Comparison of ENCODE assay signal across 19 mouse cellular contexts in the genomic region with DNA sequence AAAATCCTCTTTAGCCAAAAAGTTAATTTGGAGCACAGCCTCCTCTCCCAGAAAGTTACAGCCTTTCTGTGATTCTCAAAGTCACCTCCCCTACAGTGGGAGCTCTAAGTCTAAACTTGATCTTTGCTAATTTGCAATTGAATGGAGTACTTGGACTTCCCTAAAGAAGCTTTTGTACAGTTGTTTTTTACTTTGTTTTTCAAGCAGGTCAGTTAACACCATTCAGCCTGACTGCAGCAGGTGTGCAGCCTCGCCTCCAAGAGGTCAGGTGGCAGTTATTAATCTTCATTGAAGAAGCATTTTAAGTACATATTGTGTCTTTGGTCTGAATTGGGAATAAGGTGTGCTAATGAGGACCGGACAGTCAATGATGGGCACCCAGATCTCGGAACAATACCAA. TPM values are rescaled to one million over a fixed set of nuclear protein-coding genes. Genes with fewer than 3 reads are reported as not detected.
DNase-seq lines count a peak whose midpoint lies in the region; TF ChIP-seq lines count a peak whose summit lies in the region.
"Not testable (repeated sequence)": the region's sequence is repeated elsewhere in the genome, so short reads cannot be mapped to it uniquely, and the experiment has no call there.
"Had no signal": no experiment of that assay in that cellular context is flagged by ENCODE, and none has a peak within 500 bp of the region (broad histone marks: within the 10 kb centered on the region; RNA-seq: fewer than 3 reads in every experiment).

No protein-coding gene starts in this region.

- not testable (repeated sequence) for H3K36me3 ChIP-seq in ES-Bruce4 (ENCODE audit: control insufficient read depth, insufficient read depth, low read length, poor library complexity, severe bottlenecking); ES-E14 (ENCODE audit: control insufficient read depth, insufficient read depth, low read length, poor library complexity, severe bottlenecking)

- not testable (repeated sequence) for H3K27me3 ChIP-seq in ES-Bruce4 (ENCODE audit: control insufficient read depth, insufficient read depth, low read length, poor library complexity, severe bottlenecking)

- in situ Hi-C loops in ES-E14 (cut with MboI; ENCODE audit: low sequenced_read_pairs in 2 of 2, unreplicated experiment in 2 of 2) = not testable (repeated sequence)

- not testable (repeated sequence) for H3K4me1 ChIP-seq in ES-Bruce4 (ENCODE audit: control insufficient read depth, insufficient read depth, low read length); ES-E14 (ENCODE audit: control insufficient read depth in 2 of 2, insufficient read depth in 2 of 2, low read length in 2 of 2, poor library complexity in 1 of 2)

- H3K9me3 ChIP-seq in ES-Bruce4 (replicated peaks; ENCODE audit: control insufficient read depth, insufficient read depth, low read length, poor library complexity, severe bottlenecking) = peaks cover 24% of the 10 kb centered on the region
- not testable (repeated sequence) for H3K9me3 ChIP-seq in ES-E14 (ENCODE audit: control insufficient read depth, insufficient read depth, low read depth, low read length)

- H3K27ac ChIP-seq in ES-Bruce4 (ENCODE audit: insufficient read depth, low read length) (peak overlapping the region; percentile 99), ES-E14 (ENCODE audit: insufficient read depth, low read depth, low read length, poor library complexity, severe bottlenecking) (peak overlapping the region; percentile 80)

- DNase-seq in ES-CJ7 (ENCODE audit: low read depth, low spot score) (peak; percentile 80), R1 (ENCODE audit: low read depth, low spot score) (peak; percentile 94), ZHBTc4 (ENCODE audit: low read depth, low spot score) (peak; percentile 83)
- DNase-seq in ES-E14 (ENCODE audit: low read depth, low spot score) = not testable (repeated sequence)

- not testable (repeated sequence) for H3K9ac ChIP-seq in ES-Bruce4 (ENCODE audit: low read depth, poor library complexity, severe bottlenecking); ES-E14 (ENCODE audit: insufficient read depth, low read depth, low read length, poor library complexity, severe bottlenecking)

- not testable (repeated sequence) for TF ChIP-seq CTCF in ES-Bruce4 (IDR thresholded peaks at IDR 0.05; ENCODE audit: low read depth, low read length)

- TF ChIP-seq EP300 in ES-Bruce4 (IDR thresholded peaks at IDR 0.05; ENCODE audit: insufficient read depth, low read depth, low read length) = peak; percentile 90

- TF ChIP-seq POLR2A in ES-Bruce4 (IDR thresholded peaks at IDR 0.05; ENCODE audit: insufficient read depth, low read length) = not testable (repeated sequence)

- H3K4me3 ChIP-seq in ES-Bruce4 (ENCODE audit: low read depth, low read length); ES-E14 (ENCODE audit: insufficient read depth in 1 of 2, low read depth in 1 of 2, low read length in 2 of 2, poor library complexity in 1 of 2, severe bottlenecking in 1 of 2): not testable (repeated sequence)

RNA-seq across cellular contexts. Expression of a gene that starts 3.0 kb away (rescaled TPM):
- not detected in 2 replicates for polyA plus RNA-seq in ES-Bruce4 (2011; ENCODE audit: insufficient read depth, insufficient read length, low read depth, missing spikeins)
- not detected in 2 replicates for total RNA-seq in ES-E14 (2012; rRNA removed)
- total RNA-seq: adrenal gland, adult 18-20 months; adrenal gland, adult 2 months; adrenal gland, adult 8-10 months; adrenal gland, postnatal 25 days; adrenal gland, postnatal 36 days; CH12.LX; G1E; MEL had no signal
- polyA plus RNA-seq: activated CD4-positive, CD25-positive, alpha-beta regulatory T cell, adult 4 months; adrenal gland, adult 2 months; brain, embryonic 14.5 days; C2C12; CD4-positive, CD25-positive, alpha-beta regulatory T cell, adult 4 months; cerebellum, adult 2 months; G1E; Patski had no signal
